Mouse (Mus musculus) midbrain, embryonic 12.5 days (tissue): ENCODE results near the gene Agpat4. TPM values are rescaled to one million over a fixed set of nuclear protein-coding genes. Genes with fewer than 3 reads are reported as not detected.
A peak's percentile ranks its signal among the peaks of the same experiment; 100 is the strongest.
"Not testable (repeated sequence)": the region's sequence is repeated elsewhere in the genome, so short reads cannot be mapped to it uniquely, and the experiment has no call there.

ENCODE experiments used
- ATAC-seq: fragments of 200-750 bp; cut with Nextera tagmentation; 2 replicates; pipeline ENCODE4 v1.8.0; 2017; ENCODE audit warnings: low read depth, moderate TSS enrichment, moderate library complexity; ENCODE audit not compliant: low FRiP score
- H3K27ac ChIP-seq: fragments of 300-500 bp; sonication (generic); replicated peaks from 2 replicates; pipeline ENCODE4 v1.5.1; 2016; ENCODE audit warnings: mild to moderate bottlenecking
- H3K27me3 ChIP-seq: fragments of 300-500 bp; sonication (generic); 2 replicates; pipeline ENCODE4 v1.6.1; 2016; ENCODE audit warnings: mild to moderate bottlenecking
- H3K36me3 ChIP-seq: fragments of 300-500 bp; sonication (generic); 2 replicates; pipeline ENCODE4 v1.6.1; 2016
- H3K4me1 ChIP-seq: fragments of 300-500 bp; sonication (generic); 2 replicates; pipeline ENCODE4 v1.6.1; 2016
- H3K4me2 ChIP-seq: fragments of 300-500 bp; sonication (generic); replicated peaks from 2 replicates; pipeline ENCODE4 v1.6.1; 2016; ENCODE audit warnings: mild to moderate bottlenecking, moderate library complexity
- H3K4me3 ChIP-seq: fragments of 300-500 bp; sonication (generic); 2 replicates; pipeline ENCODE4 v1.5.1; 2016; ENCODE audit warnings: mild to moderate bottlenecking
- H3K9ac ChIP-seq: fragments of 300-500 bp; sonication (generic); replicated peaks from 2 replicates; pipeline ENCODE4 v1.6.1; 2016; ENCODE audit warnings: mild to moderate bottlenecking, moderate library complexity
- H3K9me3 ChIP-seq: fragments of 300-500 bp; sonication (generic); 2 replicates; pipeline ENCODE4 v1.6.1; 2016; ENCODE audit warnings: mild to moderate bottlenecking
- whole genome bisulfite sequencing: fragments of 180-500 bp; shearing (Covaris S2); methylation state at CpG from one replicate; pipeline ENCODE4 v1.1.7; 2016; 5-methylcytosine and 5-hydroxymethylcytosine counted together
- polyA plus RNA-seq: library from polyadenylated mRNA; unstranded; fragments of >200 nt; fragmentation: Nextera tagmentation; extraction: Ambion mirVana; gene quantifications from 2 replicates; pipeline ENCODE4 v1.2.1, GENCODE M21; 2016

The Agpat4 gene
- polyA plus RNA-seq, 1 experiment from 2014 or later: 42.4 TPM

DNA sequence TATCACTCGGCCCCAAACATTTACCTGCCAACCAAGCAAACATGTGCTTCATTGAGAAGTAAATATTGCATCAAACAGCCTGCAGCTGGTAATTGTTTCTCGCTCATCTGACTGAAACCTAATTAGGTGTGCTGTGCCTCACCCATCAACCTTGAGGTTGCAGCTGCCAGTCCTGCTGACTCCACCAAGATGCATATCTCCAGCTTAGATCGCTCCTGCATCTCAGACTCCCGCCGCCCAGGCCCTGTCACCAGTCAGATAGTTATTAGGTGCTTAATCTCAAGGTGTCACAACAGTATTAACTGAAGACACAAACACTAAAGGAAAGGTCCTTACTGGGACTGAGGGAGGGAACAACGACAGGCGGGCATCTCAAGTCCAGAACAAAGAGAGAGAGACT is 14.3 kb upstream of the Agpat4 start:
- Histone ChIP-seq H3K27ac (no peak overlapping the region), H3K27me3 (no peaks in the 10 kb centered on the region), H3K4me2 (no peak overlapping the region), H3K4me3 (no peak overlapping the region), H3K4me1 (no peaks in the 10 kb centered on the region), H3K9me3 (no peaks in the 10 kb centered on the region), H3K9ac (no peak overlapping the region), H3K36me3 (no peaks in the 10 kb centered on the region)
- ATAC-seq: no peak
- WGBS: 89% methylated on average over 7 of the region's 7 CpGs

DNA sequence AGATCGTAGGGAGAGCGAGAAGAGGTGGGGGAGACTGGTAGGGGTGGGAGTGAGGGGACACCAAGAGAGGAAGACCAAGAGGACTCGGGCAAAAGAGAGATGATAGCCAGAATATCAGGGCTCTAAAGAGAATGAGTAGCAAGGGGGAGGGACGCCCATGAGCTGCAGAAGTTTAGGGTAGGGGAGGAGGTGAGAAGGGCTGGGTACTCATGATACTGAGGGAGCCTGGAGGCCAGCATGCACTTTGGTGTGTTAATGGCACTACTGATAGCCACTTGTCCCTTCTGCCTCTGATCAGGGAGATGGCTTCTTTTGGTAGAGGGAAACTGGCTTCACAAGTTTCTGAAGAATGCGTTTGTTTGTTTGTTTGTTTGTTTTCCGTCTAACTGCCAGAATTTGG is 13.8 kb upstream of the Agpat4 start:
- H3K27me3 ChIP-seq: no peaks in the 10 kb centered on the region
- no peak overlapping the region for H3K4me2 ChIP-seq
- no peaks in the 10 kb centered on the region for H3K36me3 ChIP-seq
- no peak overlapping the region for H3K27ac ChIP-seq
- no peaks in the 10 kb centered on the region for H3K9me3 ChIP-seq
- no peaks in the 10 kb centered on the region for H3K4me1 ChIP-seq
- no peak overlapping the region for H3K9ac ChIP-seq
- ATAC-seq: no peak
- 84% methylated on average over 6 of the region's 6 CpGs for WGBS
- H3K4me3 ChIP-seq: no peak overlapping the region

DNA sequence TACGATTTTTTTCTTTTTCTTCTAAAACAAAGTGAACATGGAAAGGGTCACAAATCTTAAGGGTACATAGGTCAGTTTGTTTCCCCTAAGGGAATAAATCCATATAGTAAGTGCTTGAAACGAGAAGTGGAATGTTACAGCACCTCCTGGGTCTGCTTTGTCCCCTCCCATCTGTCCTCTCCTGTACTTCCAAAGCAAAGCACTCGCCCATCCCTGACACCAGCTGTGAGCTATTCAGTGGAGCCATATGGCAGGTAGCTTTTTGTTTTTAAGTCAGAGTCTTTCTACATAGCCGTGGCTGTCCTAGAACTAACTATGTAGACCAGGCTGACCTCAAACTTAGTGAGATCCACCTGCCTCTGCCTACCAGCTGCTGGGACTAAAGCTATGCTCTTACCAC is 12.2 kb upstream of the Agpat4 start:
- Histone ChIP-seq H3K9ac (no peak overlapping the region), H3K9me3 (no peaks in the 10 kb centered on the region), H3K4me2 (no peak overlapping the region), H3K27me3 (no peaks in the 10 kb centered on the region), H3K36me3 (no peaks in the 10 kb centered on the region), H3K4me1 (no peaks in the 10 kb centered on the region), H3K27ac (no peak overlapping the region), H3K4me3 (no peak overlapping the region)
- ATAC-seq: no peak
- 59% methylated on average over 4 of the region's 4 CpGs for WGBS

DNA sequence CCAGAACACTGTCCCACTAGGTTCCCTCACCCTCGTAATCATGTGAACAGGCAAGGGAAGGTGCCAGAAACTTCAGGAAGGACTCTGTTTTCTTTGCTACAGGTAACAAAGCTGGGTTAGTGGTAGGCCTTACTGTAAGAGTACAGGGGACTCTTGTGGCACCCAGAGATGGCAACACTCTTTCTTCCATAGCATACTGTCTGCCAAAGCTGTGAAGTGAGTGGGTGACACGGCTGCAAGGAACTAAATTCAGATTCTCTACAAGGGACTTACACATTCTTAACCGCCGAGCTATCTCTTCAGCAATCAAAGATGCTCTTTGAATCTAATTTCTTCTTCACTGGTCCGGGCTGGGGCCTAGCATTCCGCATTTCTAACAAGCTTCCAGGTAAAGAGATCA is 4.9 kb upstream of the Agpat4 start:
- no peak for ATAC-seq
- Histone ChIP-seq H3K27ac (no peak overlapping the region), H3K9ac (no peak overlapping the region), H3K4me1 (0 out of 2 replicates have a peak, but pooled peaks cover 4% of the 10 kb centered on the region), H3K4me3 (no peak overlapping the region), H3K4me2 (no peak overlapping the region), H3K36me3 (no peaks in the 10 kb centered on the region), H3K9me3 (no peaks in the 10 kb centered on the region), H3K27me3 (no peaks in the 10 kb centered on the region)
- 89% methylated on average over 6 of the region's 6 CpGs for WGBS

DNA sequence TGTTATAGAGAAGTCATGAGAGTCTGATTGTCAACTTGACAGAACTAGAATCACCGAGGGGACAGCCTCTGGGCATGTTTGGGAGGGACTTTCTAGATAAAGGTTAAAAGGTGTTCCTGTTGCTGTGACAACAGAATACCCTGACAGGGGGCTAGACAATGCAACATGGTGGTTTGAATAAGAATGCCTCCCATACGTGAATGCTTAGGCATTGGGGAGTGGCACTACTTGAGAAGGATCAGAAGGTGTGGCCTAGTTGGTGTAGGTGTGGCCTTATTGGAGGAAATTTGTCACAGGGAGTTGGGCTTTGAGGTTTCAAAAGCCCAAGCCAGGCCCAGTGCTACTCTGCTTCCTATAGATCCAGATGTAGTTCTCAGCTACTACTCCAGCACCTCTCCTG is 3.4 kb upstream of the Agpat4 start:
- 66% methylated on average over 2 of the region's 2 CpGs for WGBS
- ATAC-seq: no peak
- Histone ChIP-seq H3K4me1 (peaks cover 5% of the 10 kb centered on the region), H3K9ac (no peak overlapping the region), H3K4me3 (no peak overlapping the region), H3K4me2 (no peak overlapping the region), H3K27me3 (no peaks in the 10 kb centered on the region), H3K27ac (no peak overlapping the region), H3K9me3 (no peaks in the 10 kb centered on the region), H3K36me3 (no peaks in the 10 kb centered on the region)

DNA sequence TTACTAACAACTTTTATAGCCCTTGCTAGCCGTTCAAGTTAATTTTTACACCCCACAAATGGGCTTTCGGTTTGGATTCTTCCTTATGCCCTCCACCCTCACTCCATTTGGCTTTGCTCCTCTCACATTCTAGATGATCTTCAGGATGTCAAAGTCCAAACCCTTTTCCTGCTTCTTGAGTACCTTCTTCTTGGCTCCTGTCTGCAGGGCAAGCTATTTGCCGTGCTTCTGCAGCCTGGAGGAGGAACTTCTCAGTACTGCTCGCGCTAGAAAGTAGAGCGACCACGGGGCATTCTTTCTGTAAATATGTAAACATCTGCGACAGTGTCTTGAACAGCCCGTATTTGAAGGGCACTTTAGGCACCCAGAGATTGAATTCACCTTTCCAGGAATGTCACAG is 373 bp upstream of the Agpat4 start:
- Histone ChIP-seq H3K4me2 (peak overlapping the region; percentile 88), H3K27me3 (no peaks in the 10 kb centered on the region), H3K4me3 (peak overlapping the region; percentile 70), H3K36me3 (no peaks in the 10 kb centered on the region), H3K9me3 (no peaks in the 10 kb centered on the region), H3K4me1 (peaks cover 21% of the 10 kb centered on the region), H3K27ac (peak overlapping the region; percentile 94), H3K9ac (peak overlapping the region; percentile 79)
- ATAC-seq: no peak
- WGBS: 9% methylated on average over 9 of the region's 9 CpGs

DNA sequence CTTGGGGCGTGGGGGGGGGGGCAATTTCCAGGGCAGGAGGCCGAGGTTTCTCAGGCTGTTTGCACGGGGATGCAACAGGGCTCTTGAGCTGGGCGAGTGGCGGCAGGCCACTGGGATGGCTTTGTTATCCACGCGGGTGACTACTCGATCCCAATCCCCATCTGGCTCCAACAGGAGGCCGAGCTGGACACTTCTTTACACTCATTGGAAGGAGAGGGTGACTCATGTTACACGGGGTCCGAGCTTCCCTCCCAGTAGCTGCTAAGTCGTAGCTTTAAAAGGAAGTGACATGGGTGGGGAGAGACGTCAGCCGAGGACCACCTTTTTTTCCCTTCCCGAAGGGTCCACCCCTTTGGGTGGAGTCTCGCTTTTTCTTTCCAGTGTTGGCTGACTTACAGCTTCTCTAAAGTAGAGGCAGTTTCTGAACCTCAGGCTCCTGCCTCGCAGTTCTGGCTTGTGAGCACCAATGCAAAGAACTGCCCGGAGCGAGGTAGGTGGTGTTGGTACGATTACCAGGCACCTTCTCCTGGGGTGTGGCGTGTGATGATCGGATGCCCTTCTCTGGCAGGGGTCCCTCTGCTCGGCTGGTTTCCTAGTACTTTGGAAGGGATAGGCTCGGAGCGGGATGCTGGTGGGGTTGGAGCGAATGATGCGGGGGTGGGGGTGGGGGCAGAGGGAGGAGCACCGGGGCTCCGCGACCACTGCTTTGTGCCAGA is 580 bp downstream of the Agpat4 start:
- H3K27ac ChIP-seq: peak overlapping the region; percentile 94
- 0 out of 2 replicates have a peak, but pooled peaks cover 4% of the 10 kb centered on the region for H3K36me3 ChIP-seq
- peak overlapping the region; percentile 70 for H3K4me3 ChIP-seq
- ATAC-seq: peak; percentile 94
- no peaks in the 10 kb centered on the region for H3K9me3 ChIP-seq
- WGBS: under 1% methylated on average over 30 of the region's 30 CpGs
- no peaks in the 10 kb centered on the region for H3K27me3 ChIP-seq
- peak overlapping the region; percentile 79 for H3K9ac ChIP-seq
- peak overlapping the region; percentile 88 for H3K4me2 ChIP-seq
- H3K4me1 ChIP-seq: peaks cover 21% of the 10 kb centered on the region

DNA sequence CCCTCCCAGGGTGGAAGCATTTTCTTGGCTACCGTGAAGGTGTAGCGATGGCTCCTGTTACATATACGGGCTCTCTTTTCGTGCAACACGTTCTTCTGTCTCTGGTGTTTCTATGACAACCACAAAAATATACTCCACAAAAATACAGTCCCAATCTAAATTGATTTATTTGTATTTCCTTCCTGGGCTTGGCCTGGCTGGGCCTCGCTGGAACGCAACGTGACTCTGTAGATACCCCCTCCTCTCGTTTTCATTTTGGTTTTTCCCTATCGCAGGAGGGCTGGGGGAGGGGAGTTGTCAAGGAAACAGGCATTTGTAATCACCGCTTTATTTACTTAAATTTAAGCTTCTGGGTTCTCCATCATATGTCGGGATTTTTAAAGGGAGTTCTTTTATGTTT is 1.2 kb downstream of the Agpat4 start:
- Histone ChIP-seq H3K36me3 (peaks cover 10% of the 10 kb centered on the region), H3K27ac (peak overlapping the region; percentile 94), H3K4me1 (peaks cover 21% of the 10 kb centered on the region), H3K9me3 (no peaks in the 10 kb centered on the region), H3K4me2 (peak overlapping the region; percentile 88), H3K4me3 (peak overlapping the region; percentile 70), H3K27me3 (no peaks in the 10 kb centered on the region), H3K9ac (peak overlapping the region; percentile 79)
- ATAC-seq: peak; percentile 62
- WGBS: 0% methylated on average over 12 of the region's 12 CpGs

DNA sequence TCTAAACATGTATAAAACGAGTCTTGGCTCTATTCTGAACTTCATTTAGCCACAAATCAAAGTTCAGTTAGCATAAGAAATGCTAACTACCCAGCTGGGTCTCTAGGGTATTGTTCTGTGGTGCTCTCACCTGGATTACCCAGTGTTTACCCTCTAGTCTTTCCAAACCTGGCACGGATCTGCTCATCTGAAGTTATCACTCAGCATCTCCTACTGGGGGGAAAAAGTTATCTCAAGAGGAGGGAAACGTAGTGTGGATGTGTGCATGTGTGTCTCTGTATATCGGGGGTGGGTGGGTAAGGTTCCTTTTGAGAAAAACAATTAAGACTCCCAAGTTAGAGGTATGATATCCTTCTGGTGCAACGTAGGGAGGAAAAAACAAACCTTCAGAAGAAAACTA is 1.8 kb downstream of the Agpat4 start:
- no peaks in the 10 kb centered on the region for H3K9me3 ChIP-seq
- no peak overlapping the region for H3K27ac ChIP-seq
- WGBS: 38% methylated on average over 5 of the region's 5 CpGs

DNA sequence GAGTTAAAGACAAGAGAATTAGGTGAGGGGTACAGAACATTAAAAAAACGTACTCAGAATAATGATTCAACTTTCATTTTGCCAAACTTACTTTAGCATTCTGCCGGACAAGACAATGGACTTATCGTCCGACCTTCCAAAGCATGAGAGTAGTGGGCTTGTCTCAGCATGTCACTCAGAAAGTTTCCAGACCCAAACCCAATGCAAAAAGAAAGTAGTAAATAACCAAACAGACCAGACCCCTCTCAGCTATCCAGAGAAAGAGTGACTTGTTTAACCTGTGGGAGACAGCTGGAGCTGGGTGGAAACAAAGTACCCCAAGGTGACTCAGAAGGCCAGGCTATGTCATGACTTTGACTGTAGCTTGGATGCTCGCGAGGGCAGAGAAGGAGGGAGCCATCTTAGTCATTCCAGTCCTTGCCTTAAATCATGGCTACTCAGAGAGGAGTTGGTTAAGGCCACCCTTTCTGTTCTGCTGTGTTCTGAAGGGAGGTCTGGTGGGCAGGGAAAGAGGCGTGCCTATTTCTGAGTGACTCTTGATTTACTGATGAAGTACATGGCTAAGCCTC is 2.8 kb downstream of the Agpat4 start:
- no peak for ATAC-seq
- no peaks in the 10 kb centered on the region for H3K9me3 ChIP-seq
- H3K36me3 ChIP-seq: peaks cover 26% of the 10 kb centered on the region
- H3K27me3 ChIP-seq: no peaks in the 10 kb centered on the region
- H3K4me3 ChIP-seq: no peak overlapping the region
- H3K27ac ChIP-seq: no peak overlapping the region
- peaks cover 21% of the 10 kb centered on the region for H3K4me1 ChIP-seq
- H3K4me2 ChIP-seq: no peak overlapping the region; the same call in 1 of the 2 replicates
- H3K9ac ChIP-seq: no peak overlapping the region
- 87% methylated on average over 7 of the region's 7 CpGs for WGBS

More for the DNA sequence above, 1.8 kb downstream of the Agpat4 start:
- peaks cover 21% of the 10 kb centered on the region for H3K4me1 ChIP-seq
- no peaks in the 10 kb centered on the region for H3K27me3 ChIP-seq
- H3K9ac ChIP-seq: no peak overlapping the region; the same call in 1 of the 2 replicates
- H3K4me3 ChIP-seq: peak overlapping the region; percentile 70
- peak overlapping the region; percentile 88 for H3K4me2 ChIP-seq
- H3K36me3 ChIP-seq: peaks cover 16% of the 10 kb centered on the region
- ATAC-seq: no peak

DNA sequence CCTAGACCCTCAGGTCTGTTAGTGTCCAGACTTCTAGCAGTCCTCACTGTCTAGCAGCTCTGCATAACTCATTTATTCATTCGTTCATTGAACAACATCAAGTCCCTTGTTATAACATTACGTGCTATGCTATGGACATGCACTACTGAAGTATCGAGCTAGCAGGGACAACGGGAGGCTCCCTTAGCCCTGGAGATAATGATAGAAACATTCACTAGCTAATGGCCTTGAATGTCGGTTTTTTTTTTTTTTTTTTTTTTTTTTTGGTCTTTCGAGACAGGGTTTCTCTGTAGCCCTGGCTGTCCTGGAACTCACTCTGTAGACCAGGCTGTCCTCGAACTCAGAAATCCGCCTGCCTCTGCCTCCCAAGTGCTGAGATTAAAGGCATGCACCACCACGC is 3.8 kb downstream of the Agpat4 start:
- Histone ChIP-seq H3K36me3 (peaks cover 32% of the 10 kb centered on the region), H3K4me1 (peaks cover 21% of the 10 kb centered on the region)
- H3K4me3 ChIP-seq, H3K27ac ChIP-seq, H3K27me3 ChIP-seq, H3K9me3 ChIP-seq, H3K4me2 ChIP-seq, H3K9ac ChIP-seq, ATAC-seq: not testable (repeated sequence)
- 96% methylated on average over 9 of the region's 9 CpGs for WGBS

DNA sequence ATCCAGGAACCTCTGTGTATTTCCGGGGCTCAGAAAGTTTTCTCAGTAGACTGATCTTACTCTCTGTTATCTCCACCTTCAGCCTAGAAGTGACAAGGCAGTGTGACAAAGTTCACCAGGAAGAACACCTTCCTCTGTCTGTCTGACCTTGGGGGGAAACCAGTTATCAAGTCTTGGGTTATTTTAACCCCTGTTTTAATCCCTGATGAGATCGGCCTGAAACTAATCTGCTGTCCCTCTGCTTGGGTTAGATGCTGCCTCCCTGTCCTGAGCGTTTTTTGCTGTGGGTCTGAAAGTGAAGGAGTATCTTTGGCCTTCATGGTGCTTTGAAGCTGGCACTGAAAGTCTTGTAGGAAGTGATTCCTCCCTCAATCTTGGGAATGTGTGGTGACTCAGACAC is 4.7 kb downstream of the Agpat4 start:
- Histone ChIP-seq H3K4me1 (peaks cover 18% of the 10 kb centered on the region), H3K36me3 (peaks cover 32% of the 10 kb centered on the region), H3K27ac (no peak overlapping the region), H3K9ac (no peak overlapping the region), H3K4me2 (no peak overlapping the region), H3K4me3 (no peak overlapping the region), H3K27me3 (no peaks in the 10 kb centered on the region), H3K9me3 (no peaks in the 10 kb centered on the region)
- ATAC-seq: no peak
- WGBS: 86% methylated on average over 3 of the region's 3 CpGs
